Mouse (Mus musculus): Measurements from ENCODE around the gene Gm10382.
"Not testable (repeated sequence)": the region's sequence is repeated elsewhere in the genome, so short reads cannot be mapped to it uniquely, and the experiment has no call there.

Gene Gm10382

DNA sequence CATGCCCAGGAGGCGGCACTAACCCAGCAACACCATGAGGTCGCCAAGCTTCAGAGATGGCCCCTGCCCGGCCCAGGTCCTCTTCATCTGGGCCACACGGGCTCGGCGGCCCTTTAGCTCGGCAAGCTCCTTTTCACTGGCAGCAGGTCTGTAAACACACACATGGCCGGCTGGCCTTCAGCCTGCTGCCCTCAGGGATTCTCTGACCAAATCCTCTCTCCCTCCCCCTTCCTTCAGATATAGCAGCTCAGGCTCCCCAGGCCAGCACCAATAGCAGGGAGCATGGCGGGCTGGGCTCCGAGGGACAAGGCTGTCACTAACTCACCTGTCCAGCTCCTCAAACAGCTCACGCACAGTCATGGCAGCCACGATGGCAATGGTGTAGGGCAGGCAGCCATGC is 29.5 kb downstream of the Gm10382 start:
- in situ Hi-C loops (cut with MboI): no loop called here

- in situ Hi-C loops (cut with MboI): no loop called here
Observed at GRCm38 (mm10) chr5:125419124-125419523, 30.0 kb downstream of the Gm10382 start.

DNA sequence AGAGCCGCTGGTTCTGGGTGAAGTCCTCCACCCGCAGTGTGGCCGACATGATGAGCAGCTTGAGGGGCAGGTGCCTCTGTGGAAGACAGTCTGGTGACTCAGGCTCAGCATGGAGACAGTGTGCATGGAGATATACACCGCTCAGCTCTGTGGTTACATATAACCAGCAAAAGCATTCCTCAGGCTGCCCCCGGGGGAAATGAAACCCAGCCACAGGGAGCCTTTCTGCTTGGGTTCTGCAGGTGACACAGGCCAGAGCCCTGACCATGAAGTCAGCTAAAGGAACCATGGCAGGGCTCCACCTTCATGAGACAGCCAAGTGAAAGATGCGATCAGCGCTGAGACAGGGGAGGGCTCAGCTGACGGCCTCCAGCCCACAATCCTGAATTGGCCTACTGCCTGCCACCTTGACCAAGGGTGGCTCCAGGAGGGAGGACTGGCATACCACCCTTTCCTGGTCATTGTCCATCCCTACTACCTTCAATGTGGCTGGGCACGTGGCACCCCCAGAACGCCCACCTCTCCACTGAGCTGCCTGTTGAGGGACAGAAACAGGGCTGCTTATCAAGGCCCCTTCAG is 36.7 kb downstream of the Gm10382 start:
- in situ Hi-C loops (cut with MboI): no loop called here

- in situ Hi-C loops (cut with MboI): no loop called here
Observed at GRCm38 (mm10) chr5:125426343-125426742, 37.2 kb downstream of the Gm10382 start.

- in situ Hi-C loops (cut with MboI): not testable (repeated sequence)
Observed at GRCm38 (mm10) chr5:125432324-125432723, 43.2 kb downstream of the Gm10382 start.

GRCm38 (mm10) chr5:125433793-125434337 is 44.7 kb downstream of the Gm10382 start, which contains the start of gene Dhx37:
Gene Dhx37, minus strand, starts transcription at chr5:125434121.
- in situ Hi-C loops (cut with MboI): no loop called here

GRCm38 (mm10) chr5:125434347-125434746 is 45.2 kb downstream of the Gm10382 start:
- in situ Hi-C loops (cut with MboI): not testable (repeated sequence)

Measured in mature B cell (primary cell).